Mouse (Mus musculus) splenic B cell, adult 2 months (primary cell): Measurements from ENCODE around the gene Ntn1.

Source experiments
- DNase-seq: peaks from one replicate; pipeline ENCODE4 v3.0.0-alpha.2; 2011; ENCODE audit warnings: low read depth, low spot score
- H3K27me3 ChIP-seq: 2 replicates; pipeline ENCODE4 v1.6.1; 2012; ENCODE audit warnings: mild to moderate bottlenecking, low read length, moderate library complexity, mixed read lengths; ENCODE audit not compliant: control insufficient read depth, poor library complexity, insufficient read depth, severe bottlenecking
- H3K36me3 ChIP-seq: 2 replicates; pipeline ENCODE4 v1.6.1; 2012; ENCODE audit warnings: mild to moderate bottlenecking, low read length, moderate library complexity, mixed read lengths; ENCODE audit not compliant: control insufficient read depth, poor library complexity, insufficient read depth, severe bottlenecking

Ntn1 gene

GRCm38 (mm10) chr11:68430662-68431061, 30.0 kb upstream of the Ntn1 start:
- Histone ChIP-seq H3K36me3 (no peaks in the 10 kb centered on the region), H3K27me3 (no peaks in the 10 kb centered on the region)
- peak; percentile 42 for DNase-seq

- H3K36me3 ChIP-seq, result no peaks in the 10 kb centered on the region
- no peaks in the 10 kb centered on the region for H3K27me3 ChIP-seq
Measured at GRCm38 (mm10) chr11:68427083-68427570, 26.5 kb upstream of the Ntn1 start.

GRCm38 (mm10) chr11:68425492-68426315, 25.1 kb upstream of the Ntn1 start:
- DNase-seq, result no peak
- Histone ChIP-seq H3K27me3 (no peaks in the 10 kb centered on the region), H3K36me3 (no peaks in the 10 kb centered on the region)

More at GRCm38 (mm10) chr11:68427083-68427570, 26.5 kb upstream of the Ntn1 start:
- no peak for DNase-seq

GRCm38 (mm10) chr11:68417831-68418230, 17.2 kb upstream of the Ntn1 start:
- no peaks in the 10 kb centered on the region for H3K27me3 ChIP-seq
- peak; percentile 78 for DNase-seq
- no peaks in the 10 kb centered on the region for H3K36me3 ChIP-seq

- no peak for DNase-seq
- Histone ChIP-seq H3K27me3 (no peaks in the 10 kb centered on the region), H3K36me3 (no peaks in the 10 kb centered on the region)
Measured at GRCm38 (mm10) chr11:68417001-68417400, 16.4 kb upstream of the Ntn1 start.

GRCm38 (mm10) chr11:68408127-68408526, 7.5 kb upstream of the Ntn1 start:
- no peaks in the 10 kb centered on the region for H3K27me3 ChIP-seq
- peak; percentile 75 for DNase-seq
- no peaks in the 10 kb centered on the region for H3K36me3 ChIP-seq

- Histone ChIP-seq H3K27me3 (no peaks in the 10 kb centered on the region), H3K36me3 (no peaks in the 10 kb centered on the region)
- DNase-seq, result no peak
Measured at GRCm38 (mm10) chr11:68407266-68407926, 6.8 kb upstream of the Ntn1 start.

- Histone ChIP-seq H3K27me3 (no peaks in the 10 kb centered on the region), H3K36me3 (no peaks in the 10 kb centered on the region)
- no peak for DNase-seq
Measured at GRCm38 (mm10) chr11:68405576-68405975, 5.0 kb upstream of the Ntn1 start.

- DNase-seq, result peak; percentile 54
- Histone ChIP-seq H3K36me3 (no peaks in the 10 kb centered on the region), H3K27me3 (no peaks in the 10 kb centered on the region)
Measured at GRCm38 (mm10) chr11:68404185-68404584, 3.6 kb upstream of the Ntn1 start.

GRCm38 (mm10) chr11:68401428-68401827, 805 bp upstream of the Ntn1 start:
- no peak for DNase-seq
- Histone ChIP-seq H3K36me3 (no peaks in the 10 kb centered on the region), H3K27me3 (no peaks in the 10 kb centered on the region)

GRCm38 (mm10) chr11:68400021-68400671, 477 bp downstream of the Ntn1 start:
- Histone ChIP-seq H3K27me3 (no peaks in the 10 kb centered on the region), H3K36me3 (no peaks in the 10 kb centered on the region)
- peak; percentile 16 for DNase-seq

GRCm38 (mm10) chr11:68399548-68400020, 1.0 kb downstream of the Ntn1 start:
- H3K27me3 ChIP-seq, result no peaks in the 10 kb centered on the region
- H3K36me3 ChIP-seq, result no peaks in the 10 kb centered on the region
- DNase-seq, result no peak

GRCm38 (mm10) chr11:68398891-68399547, 1.6 kb downstream of the Ntn1 start:
- H3K36me3 ChIP-seq, result no peaks in the 10 kb centered on the region

GRCm38 (mm10) chr11:68395546-68395945, 5.1 kb downstream of the Ntn1 start:
- DNase-seq, result no peak
- no peaks in the 10 kb centered on the region for H3K36me3 ChIP-seq
- H3K27me3 ChIP-seq, result no peaks in the 10 kb centered on the region; the same call in 1 of the 2 replicates

More at GRCm38 (mm10) chr11:68398891-68399547, 1.6 kb downstream of the Ntn1 start:
- no peak for DNase-seq
- H3K27me3 ChIP-seq, result no peaks in the 10 kb centered on the region
